Mouse (Mus musculus) megakaryocyte, embryonic 14.5 days (primary cell): ENCODE data around the gene Slc24a1.

Experiments used
- FLI1 ChIP-seq: IDR thresholded peaks from 2 replicates; pipeline ENCODE4 v1.6.1; 2012; ENCODE audit warnings: low read length, inconsistent platforms, mixed read lengths
- GATA1 ChIP-seq: IDR thresholded peaks from 3 replicates; pipeline ENCODE4 v1.6.1; 2012; ENCODE audit warnings: mixed read lengths, low read length, inconsistent platforms, borderline replicate concordance

DNA sequence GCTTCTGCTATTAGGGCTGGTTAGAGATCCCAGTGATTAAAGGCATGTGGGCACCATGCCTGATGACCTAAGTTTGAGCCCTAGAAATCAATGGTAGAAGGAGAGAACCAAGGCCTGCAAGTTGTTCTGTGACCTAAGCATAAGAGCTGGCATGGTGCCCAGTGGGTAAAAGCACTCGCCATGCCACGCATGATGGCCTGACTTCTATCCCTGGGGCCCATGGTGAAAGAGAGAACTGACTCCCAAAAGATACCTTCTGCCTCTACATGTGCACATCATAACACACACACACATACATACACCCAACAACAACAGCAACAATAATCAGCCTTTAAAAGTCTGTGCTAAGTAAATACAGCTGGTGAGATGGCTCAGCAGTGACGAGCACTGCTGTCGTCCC is 38.0 kb downstream of the Slc24a1 start:
- no peak for TF ChIP-seq FLI1
- no peak for TF ChIP-seq GATA1
